Mouse (Mus musculus) megakaryocyte-erythroid progenitor cell, adult 5 weeks (primary cell): ENCODE measurements around the gene Krit1. TPM values are rescaled to one million over a fixed set of nuclear protein-coding genes. Genes with fewer than 3 reads are reported as not detected.

ENCODE experiments used
- polyA plus RNA-seq: library from polyadenylated mRNA; stranded (reverse); fragments of >175 nt; gene quantifications from 2 replicates; pipeline ENCODE4 v1.2.3, GENCODE M21; 2012

The Krit1 gene
- 5.7 and 7.6 TPM in 2 replicates for polyA plus RNA-seq

DNA sequence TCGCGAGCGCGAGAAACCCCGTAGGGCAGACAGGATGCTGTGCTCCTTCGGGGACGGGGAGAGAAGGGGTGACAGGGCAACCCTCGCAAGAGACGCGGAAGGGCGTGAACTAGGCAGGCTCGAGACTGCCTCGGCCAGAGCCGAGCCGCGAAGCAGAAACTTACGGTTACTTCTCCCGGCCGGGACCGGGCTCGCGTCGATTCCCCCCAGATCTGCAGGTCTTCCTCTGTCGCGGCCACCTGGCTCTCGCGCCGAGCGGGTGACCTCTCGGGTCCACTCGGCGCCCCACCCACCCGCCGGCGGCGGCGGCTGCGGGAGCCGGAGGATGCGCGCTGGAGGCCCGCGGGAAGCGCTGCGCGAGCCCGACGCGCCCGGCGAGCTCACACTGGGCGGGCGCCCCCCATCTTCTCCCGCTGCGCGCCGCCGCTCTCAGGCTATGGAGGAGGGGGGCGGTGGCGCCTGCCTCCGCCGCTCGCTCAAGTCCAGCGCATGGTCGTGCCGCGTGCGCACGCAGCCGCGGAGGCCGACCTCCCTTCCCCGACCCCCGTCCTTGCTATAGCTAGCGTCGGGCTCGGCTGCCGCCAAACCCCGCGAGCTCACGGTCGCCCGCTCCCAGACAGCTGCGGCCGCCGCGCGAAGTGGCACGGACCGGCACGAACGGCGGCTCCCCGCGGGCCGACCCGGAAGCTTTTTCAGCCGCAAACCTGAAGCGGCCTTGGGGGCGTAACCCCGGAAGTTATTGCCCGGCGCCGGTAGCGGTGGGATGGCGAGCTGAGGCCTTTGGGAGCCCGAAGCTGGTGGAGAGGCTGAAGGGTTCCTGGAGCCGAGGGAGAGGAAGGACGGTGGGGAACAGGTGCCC, at the start of gene Krit1, which contains the start of gene Ankib1:
Gene Krit1, plus strand, starts transcription at position 752 of the 859 bp plus-strand sequence.
Gene Ankib1, minus strand, starts transcription at position 493 of the 859 bp plus-strand sequence.

DNA sequence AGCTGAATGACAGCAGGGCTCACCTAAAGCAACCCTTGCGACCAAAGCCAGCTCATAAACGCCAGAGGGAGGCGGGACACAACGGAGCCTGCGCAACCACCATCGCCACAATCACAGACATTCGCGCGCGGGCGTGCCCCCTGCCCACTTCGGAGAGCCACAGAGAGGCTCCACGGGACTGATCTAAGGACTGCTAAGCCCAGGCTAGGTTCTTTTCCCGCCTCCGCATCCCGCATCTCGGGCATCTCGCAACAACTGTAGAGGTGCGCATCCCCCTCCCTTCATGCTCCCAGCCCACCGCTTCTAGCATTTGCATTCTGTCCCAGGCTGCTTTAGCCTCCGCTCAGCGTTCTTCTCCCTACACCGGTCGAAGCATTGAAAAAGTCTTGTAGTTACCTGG, 42.0 kb downstream of the Krit1 start, which contains the start of gene Lrrd1:
Gene Lrrd1, plus strand, starts transcription at position 148 of the 400 bp plus-strand sequence.

DNA sequence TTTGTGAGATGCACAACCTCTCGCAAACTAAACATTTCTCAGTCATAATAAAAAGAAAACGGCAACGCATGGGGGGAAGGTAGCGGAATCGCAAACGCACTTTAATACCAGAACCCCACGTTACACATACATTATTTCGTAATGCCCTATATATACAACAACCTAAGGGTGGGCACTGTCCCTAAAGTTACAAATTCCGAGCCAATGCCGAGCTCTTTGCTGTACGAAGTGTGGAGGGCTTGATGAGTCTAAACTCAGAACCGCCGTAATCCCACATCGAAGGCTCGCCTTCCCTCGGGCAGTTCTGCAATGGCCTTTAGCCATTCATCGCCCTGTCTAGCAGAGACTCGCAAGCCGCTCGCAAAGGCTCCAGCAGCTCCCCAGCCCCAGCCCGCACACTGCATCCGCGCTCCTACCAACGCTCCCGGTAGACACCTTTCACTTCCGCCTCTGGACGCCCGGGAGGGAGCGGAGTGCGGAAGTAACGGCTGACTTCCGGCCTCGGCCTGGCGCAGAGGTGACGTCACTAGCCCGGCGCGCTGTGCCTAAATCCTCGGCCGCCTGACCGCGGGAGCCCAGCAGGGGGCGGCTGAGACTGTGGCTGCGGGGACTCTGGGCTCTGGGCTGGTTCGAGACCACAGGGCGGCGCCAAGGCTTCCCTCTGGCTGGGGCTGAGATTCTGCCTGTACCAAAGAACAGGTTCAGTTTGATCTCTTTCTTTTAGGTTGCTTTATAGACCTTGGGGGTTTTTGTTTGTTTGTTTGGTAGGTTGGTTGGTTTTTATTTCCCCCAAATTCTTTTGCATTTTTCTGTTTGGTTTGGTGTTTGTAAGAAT, 90.7 kb downstream of the Krit1 start, which contains the start of gene Mterf1a:
Gene Mterf1a, minus strand, starts transcription at position 475 of the 835 bp plus-strand sequence.

Other genes with a start within 250 kb of the Krit1 start
- 1.0 and 4.0 TPM in 2 replicates for gene 1700109H08Rik, start 231.6 kb upstream of the Krit1 start, polyA plus RNA-seq
- 4.7 and 5.4 TPM in 2 replicates for gene Pex1, start 207.1 kb upstream of the Krit1 start, polyA plus RNA-seq
- gene Rbm48, start 206.6 kb upstream of the Krit1 start, polyA plus RNA-seq, result 7.4 and 7.5 TPM in 2 replicates
- gene Tmbim7, start 152.0 kb upstream of the Krit1 start, polyA plus RNA-seq, result not detected in 2 replicates
- gene Gatad1, start 146.0 kb upstream of the Krit1 start, polyA plus RNA-seq, result 46.8 and 64.0 TPM in 2 replicates
- 10.1 and 13.4 TPM in 2 replicates for gene Ankib1, start 259 bp upstream of the Krit1 start, polyA plus RNA-seq
- not detected in 2 replicates for gene Lrrd1, start 42.0 kb downstream of the Krit1 start, polyA plus RNA-seq
- 0.28 and 0.36 TPM in 2 replicates for gene Mterf1a, start 90.7 kb downstream of the Krit1 start, polyA plus RNA-seq
- gene Akap9, start 124.9 kb downstream of the Krit1 start, polyA plus RNA-seq, result 25.8 and 39.1 TPM in 2 replicates